Mouse (Mus musculus) spleen, adult 2 months (tissue): ENCODE results near the gene Rhoh.

Experiments used
- CTCF ChIP-seq: fragments of 200-500 bp; IDR thresholded peaks from 2 replicates; pipeline ENCODE4 v1.5.1; 2011; ENCODE audit warnings: mild to moderate bottlenecking, inconsistent platforms; ENCODE audit not compliant: insufficient read depth, insufficient read length, insufficient replicate concordance; ENCODE audit errors: extremely low read depth
- POLR2A ChIP-seq: fragments of 200-500 bp; IDR thresholded peaks from 2 replicates; pipeline ENCODE4 v1.6.1; 2011; ENCODE audit warnings: low read depth, low read length, inconsistent platforms

GRCm38 (mm10) chr5:65913126-65913525 is 52.1 kb downstream of the Rhoh start:
- TF ChIP-seq CTCF (no peak), POLR2A (no peak)
